Mouse (Mus musculus): ENCODE data around the gene Il21r. TPM values are rescaled to one million over a fixed set of nuclear protein-coding genes. Genes with fewer than 3 reads are reported as not detected.

Gene Il21r
- polyA plus RNA-seq, 1 experiment: 0.25 TPM

DNA sequence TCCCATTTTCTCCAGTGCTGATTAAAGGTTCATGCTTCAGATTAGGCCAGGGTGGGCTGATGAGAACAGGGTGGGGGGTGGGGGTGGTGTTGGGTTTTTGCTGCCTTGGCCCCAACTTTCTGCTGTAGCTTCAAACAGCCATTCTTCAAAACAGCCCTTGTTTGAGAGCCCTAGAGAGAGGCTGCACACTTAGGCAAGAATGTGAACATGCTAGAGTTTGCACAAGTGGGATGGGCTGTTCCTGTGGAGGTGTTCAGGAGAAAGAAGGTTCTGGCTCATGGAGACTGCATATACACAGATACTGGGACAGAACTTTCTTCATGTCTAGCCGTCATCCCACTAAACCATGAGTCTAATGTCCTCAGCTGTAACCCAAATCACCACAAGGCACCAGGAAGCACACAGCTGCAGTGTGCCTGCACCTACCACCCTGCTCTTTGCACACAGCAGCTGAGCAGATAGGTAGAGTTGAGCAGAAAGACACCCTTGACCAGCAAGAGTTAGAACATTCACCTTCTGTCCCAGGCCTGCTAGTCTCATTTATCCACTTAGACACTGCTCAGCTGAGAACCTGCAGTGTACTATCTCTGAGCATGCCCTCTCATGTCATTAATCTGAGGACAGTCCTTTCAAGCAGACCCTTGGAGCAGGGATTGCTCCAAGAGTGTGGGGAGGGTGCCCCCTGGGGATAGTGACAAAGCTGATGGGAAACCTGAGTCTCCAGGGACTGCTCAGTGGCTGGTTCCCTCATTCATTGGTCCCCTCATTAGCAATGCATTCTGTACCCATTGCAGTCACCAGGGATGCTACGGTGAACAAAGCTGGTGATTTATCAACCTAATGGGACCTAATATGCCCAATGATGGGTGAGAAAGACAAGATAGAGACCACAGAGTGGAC is 3.3 kb downstream of the Il21r start:
- TF ChIP-seq POLR2A (IDR thresholded peaks at IDR 0.05; ENCODE audit: low read depth, low read length): no peak
- no peak for TF ChIP-seq CTCF (IDR thresholded peaks at IDR 0.05; ENCODE audit: borderline replicate concordance, insufficient read depth, low read length)
- H3K27ac ChIP-seq (ENCODE audit: insufficient read depth, low read length): no peak overlapping the region
- no peak overlapping the region for H3K4me3 ChIP-seq (ENCODE audit: insufficient read depth, low read length)
- no peaks in the 10 kb centered on the region for H3K4me1 ChIP-seq (ENCODE audit: control insufficient read depth, insufficient read depth, low read length)

DNA sequence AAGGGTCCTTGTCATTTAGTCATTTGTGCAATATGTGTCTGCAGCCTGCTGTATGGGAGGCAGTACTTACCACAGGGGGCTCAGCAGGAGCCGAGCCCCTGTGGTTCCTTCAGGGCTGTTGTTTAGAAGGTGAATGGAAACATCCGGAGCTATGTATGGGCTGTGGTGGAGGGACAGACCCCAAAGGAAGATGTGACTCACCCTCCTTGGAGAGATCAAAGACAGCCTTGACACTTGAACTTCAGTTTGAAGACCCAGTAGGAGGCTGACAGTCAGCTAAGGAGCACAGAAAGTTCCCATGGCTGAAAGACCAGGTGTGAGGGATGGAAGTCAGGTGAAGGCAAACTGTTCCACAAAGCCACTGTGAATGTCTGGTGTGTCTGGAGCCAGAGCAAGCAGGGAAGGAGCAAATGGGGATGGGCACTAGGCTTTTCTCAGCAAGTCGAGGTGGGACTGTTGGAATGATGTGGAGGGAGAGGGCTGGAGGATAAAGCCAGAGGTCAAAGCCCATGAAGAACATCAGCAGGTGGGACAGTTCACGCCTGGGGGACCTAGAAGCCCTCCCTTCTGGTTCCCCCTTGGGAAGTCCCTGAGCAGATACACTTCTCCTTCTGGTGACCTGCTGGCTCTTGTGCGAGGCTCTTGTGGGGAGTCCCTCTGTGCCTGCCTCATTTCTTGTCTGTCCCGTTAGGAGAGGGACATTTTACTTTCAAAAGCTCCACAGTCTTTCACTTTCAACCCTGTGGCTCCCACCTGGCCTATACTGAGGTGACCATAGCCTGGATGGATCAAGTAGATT is 4.4 kb downstream of the Il21r start:
- no peak for TF ChIP-seq CTCF (IDR thresholded peaks at IDR 0.05; ENCODE audit: borderline replicate concordance, insufficient read depth, low read length)
- TF ChIP-seq POLR2A (IDR thresholded peaks at IDR 0.05; ENCODE audit: low read depth, low read length): no peak
- Histone ChIP-seq H3K4me3 (ENCODE audit: insufficient read depth, low read length) (no peak overlapping the region), H3K4me1 (ENCODE audit: control insufficient read depth, insufficient read depth, low read length) (no peaks in the 10 kb centered on the region), H3K27ac (ENCODE audit: insufficient read depth, low read length) (no peak overlapping the region)

DNA sequence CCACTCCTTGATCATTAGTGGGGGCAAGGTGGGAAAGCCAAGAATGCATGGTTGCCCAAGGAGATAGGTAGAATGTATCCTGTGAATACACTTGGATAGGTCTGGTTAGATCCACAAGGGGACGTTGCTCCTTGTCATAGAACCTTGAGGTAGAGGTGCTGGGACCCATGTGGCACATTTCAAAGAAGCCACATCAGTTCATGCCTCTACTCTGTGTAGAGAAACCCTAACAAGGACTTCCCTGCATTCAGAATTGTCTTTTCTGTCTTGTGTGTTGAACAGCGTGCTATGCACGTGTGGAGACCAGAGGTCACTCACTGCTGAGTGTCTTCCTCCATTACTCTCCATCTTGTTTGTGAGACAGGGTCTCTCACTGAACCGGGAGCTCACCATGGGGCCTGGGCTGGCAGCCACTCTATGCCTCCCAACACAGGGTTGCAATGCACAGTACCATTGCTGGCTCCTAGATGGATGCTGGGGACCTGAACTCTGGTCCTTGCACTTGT is 5.0 kb downstream of the Il21r start:
- Histone ChIP-seq H3K4me1 (ENCODE audit: control insufficient read depth, insufficient read depth, low read length) (no peaks in the 10 kb centered on the region), H3K4me3 (ENCODE audit: insufficient read depth, low read length) (no peak overlapping the region), H3K27ac (ENCODE audit: insufficient read depth, low read length) (no peak overlapping the region)
- TF ChIP-seq POLR2A (IDR thresholded peaks at IDR 0.05; ENCODE audit: low read depth, low read length) (no peak), CTCF (IDR thresholded peaks at IDR 0.05; ENCODE audit: borderline replicate concordance, insufficient read depth, low read length) (no peak)

DNA sequence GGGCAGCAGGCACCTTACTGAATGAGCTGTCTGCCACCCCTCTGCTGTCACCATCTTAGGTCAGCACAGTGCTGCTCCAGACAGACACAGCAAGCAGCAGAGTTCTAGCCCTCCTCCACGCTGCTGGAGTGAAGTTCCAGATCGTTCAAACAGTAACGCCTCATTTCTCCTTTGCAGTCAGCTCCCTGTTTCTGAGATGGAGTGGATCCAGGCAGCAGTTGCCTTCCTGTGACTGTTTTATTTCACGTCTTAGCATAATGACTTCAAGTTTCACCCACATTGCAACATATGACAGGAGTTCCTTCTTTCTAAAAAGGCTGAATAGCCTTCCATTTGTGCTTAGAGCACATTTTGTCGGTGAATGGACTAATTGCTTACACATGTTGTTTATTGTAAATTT is 10.3 kb downstream of the Il21r start:
- Histone ChIP-seq H3K27ac (ENCODE audit: insufficient read depth, low read length) (no peak overlapping the region), H3K4me3 (ENCODE audit: insufficient read depth, low read length) (no peak overlapping the region), H3K4me1 (ENCODE audit: control insufficient read depth, insufficient read depth, low read length) (no peaks in the 10 kb centered on the region)
- TF ChIP-seq POLR2A (IDR thresholded peaks at IDR 0.05; ENCODE audit: low read depth, low read length) (no peak), CTCF (IDR thresholded peaks at IDR 0.05; ENCODE audit: borderline replicate concordance, insufficient read depth, low read length) (no peak)

DNA sequence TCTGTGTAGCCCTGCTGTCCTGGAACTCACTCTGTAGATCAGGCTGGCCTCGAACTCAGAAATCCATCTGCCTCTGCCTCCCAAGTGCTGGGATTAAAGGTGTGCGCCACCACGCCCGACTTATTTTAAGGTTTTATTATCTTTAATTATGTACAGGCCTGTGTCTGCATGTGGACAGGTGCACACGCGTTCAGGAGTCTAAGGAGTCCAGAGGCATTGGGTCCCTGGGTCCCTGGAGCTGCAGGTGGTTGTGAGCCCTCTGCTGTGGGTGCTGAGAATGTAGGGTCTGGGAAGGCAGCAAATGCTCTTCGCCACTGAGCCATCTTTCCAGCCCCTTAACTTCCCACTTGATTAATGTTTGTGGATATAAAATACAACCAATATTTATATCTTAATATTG is 12.2 kb downstream of the Il21r start:
- Histone ChIP-seq H3K4me3 (ENCODE audit: insufficient read depth, low read length) (no peak overlapping the region), H3K27ac (ENCODE audit: insufficient read depth, low read length) (no peak overlapping the region), H3K4me1 (ENCODE audit: control insufficient read depth, insufficient read depth, low read length) (no peaks in the 10 kb centered on the region)
- no peak for TF ChIP-seq POLR2A (IDR thresholded peaks at IDR 0.05; ENCODE audit: low read depth, low read length)
- TF ChIP-seq CTCF (IDR thresholded peaks at IDR 0.05; ENCODE audit: borderline replicate concordance, insufficient read depth, low read length): no peak

DNA sequence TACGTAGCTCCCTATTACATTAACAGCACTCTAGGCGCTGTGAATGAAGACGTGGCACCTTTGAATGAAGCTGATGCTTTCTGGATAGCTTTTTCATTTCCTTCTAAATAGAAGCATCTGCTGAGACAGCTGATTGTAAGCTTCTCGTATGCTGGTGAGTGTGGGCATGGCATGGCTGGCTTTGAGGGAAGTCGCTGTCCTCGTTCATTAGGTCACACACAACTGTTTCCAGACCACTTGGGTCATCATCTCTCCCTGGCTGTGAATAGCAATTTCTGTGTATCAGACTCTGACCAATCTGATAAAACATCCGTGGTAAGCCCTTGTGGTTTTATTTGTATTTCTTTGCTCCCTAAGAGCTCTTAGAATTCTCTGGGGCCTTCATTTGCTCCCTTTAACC is 14.8 kb downstream of the Il21r start:
- Histone ChIP-seq H3K4me1 (ENCODE audit: control insufficient read depth, insufficient read depth, low read length) (no peaks in the 10 kb centered on the region), H3K4me3 (ENCODE audit: insufficient read depth, low read length) (no peak overlapping the region), H3K27ac (ENCODE audit: insufficient read depth, low read length) (no peak overlapping the region)
- TF ChIP-seq POLR2A (IDR thresholded peaks at IDR 0.05; ENCODE audit: low read depth, low read length) (no peak), CTCF (IDR thresholded peaks at IDR 0.05; ENCODE audit: borderline replicate concordance, insufficient read depth, low read length) (no peak)

DNA sequence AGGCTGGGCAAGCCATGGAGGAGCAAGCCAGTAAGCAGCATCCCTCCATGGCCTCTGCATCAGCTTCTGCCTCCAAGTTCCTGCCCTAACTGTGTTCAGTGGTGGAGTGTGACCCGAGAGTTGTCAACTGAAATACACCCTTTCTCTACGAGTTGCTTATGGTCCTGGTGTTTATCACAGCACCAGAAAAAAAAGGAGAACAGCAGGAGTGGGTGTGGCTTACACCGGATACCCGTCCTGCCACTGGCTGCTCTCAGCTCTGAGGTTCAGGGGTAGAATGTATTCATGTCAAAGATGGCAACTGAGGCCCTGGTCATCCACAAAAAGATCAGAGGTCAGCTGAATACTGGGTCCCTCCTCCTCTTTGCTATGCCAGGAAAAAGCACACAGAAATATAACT is 16.8 kb downstream of the Il21r start:
- Histone ChIP-seq H3K27ac (ENCODE audit: insufficient read depth, low read length) (no peak overlapping the region), H3K4me1 (ENCODE audit: control insufficient read depth, insufficient read depth, low read length) (no peaks in the 10 kb centered on the region), H3K4me3 (ENCODE audit: insufficient read depth, low read length) (no peak overlapping the region)
- TF ChIP-seq POLR2A (IDR thresholded peaks at IDR 0.05; ENCODE audit: low read depth, low read length) (no peak), CTCF (IDR thresholded peaks at IDR 0.05; ENCODE audit: borderline replicate concordance, insufficient read depth, low read length) (no peak)

DNA sequence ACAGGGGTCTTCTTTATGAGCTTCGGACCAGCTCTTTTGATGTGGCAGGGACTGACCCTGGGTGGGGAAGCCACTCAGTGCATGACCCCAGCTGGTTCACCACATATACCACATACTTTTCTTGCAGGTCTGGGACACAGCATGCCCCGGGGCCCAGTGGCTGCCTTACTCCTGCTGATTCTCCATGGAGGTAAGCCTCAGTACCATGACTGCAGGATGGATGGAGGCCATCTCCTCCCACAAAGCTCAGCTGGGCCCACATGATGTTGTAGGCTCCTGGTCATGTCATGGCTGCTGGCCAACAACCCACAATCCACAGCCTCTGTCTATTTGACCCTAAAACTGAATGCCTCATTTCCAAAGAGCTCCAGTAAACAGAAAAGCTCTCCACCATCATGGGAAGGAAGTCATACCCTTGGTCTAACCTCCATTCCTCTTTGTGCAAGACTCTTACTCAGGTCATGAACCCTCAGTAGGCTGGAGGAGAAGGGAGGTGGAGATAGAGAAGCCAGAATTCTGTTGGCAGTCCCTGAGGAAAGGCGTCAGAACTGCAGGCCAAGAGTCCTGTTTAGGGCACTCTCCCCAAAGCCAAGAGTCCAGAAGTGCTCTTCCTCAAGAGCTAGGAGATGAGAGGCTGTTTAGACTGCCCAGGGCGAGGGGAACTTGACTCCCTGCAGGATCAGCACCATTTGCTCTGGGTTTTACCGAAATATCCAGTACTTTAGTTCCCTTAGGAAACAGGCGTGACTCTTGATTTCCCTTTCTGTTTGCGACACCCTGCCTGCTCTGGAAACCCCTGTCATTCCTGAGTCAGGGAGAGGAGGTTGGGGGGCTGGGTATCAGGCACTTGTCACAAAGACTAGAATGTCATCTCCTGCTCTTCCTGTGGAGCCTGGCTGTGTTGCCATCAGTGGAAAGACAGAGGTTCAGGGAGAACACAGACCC is 19.8 kb downstream of the Il21r start:
- Histone ChIP-seq H3K27ac (ENCODE audit: insufficient read depth, low read length) (no peak overlapping the region), H3K4me1 (ENCODE audit: control insufficient read depth, insufficient read depth, low read length) (no peaks in the 10 kb centered on the region), H3K4me3 (ENCODE audit: insufficient read depth, low read length) (no peak overlapping the region)
- TF ChIP-seq CTCF (IDR thresholded peaks at IDR 0.05; ENCODE audit: borderline replicate concordance, insufficient read depth, low read length) (no peak), POLR2A (IDR thresholded peaks at IDR 0.05; ENCODE audit: low read depth, low read length) (no peak)

DNA sequence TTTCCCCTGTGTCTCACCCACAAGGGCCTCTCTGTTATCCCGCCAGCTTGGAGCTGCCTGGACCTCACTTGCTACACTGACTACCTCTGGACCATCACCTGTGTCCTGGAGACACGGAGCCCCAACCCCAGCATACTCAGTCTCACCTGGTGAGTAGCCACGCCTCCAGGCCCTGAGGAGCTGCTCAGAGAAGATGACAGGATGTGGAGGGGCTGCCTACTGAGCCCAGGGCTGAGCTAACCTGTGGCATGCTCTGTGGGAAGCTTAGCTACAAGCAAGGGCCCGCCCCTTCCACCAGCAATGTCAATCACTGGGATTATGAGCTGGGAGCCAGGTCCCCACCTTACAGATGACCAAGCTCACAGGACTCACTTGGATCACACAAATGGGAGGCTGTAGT is 22.0 kb downstream of the Il21r start:
- Histone ChIP-seq H3K4me3 (ENCODE audit: insufficient read depth, low read length) (no peak overlapping the region), H3K4me1 (ENCODE audit: control insufficient read depth, insufficient read depth, low read length) (no peaks in the 10 kb centered on the region), H3K27ac (ENCODE audit: insufficient read depth, low read length) (no peak overlapping the region)
- TF ChIP-seq CTCF (IDR thresholded peaks at IDR 0.05; ENCODE audit: borderline replicate concordance, insufficient read depth, low read length): no peak
- TF ChIP-seq POLR2A (IDR thresholded peaks at IDR 0.05; ENCODE audit: low read depth, low read length): no peak

Measured in embryonic fibroblast, embryonic 13.5 days (primary cell).